Mouse (Mus musculus) A20 (cell line): ENCODE data around the gene Gm19402.
A peak's percentile ranks its signal among the peaks of the same experiment; 100 is the strongest.
"Not testable (repeated sequence)": the region's sequence is repeated elsewhere in the genome, so short reads cannot be mapped to it uniquely, and the experiment has no call there.

ENCODE experiments used
- DNase-seq: peaks from one replicate; pipeline ENCODE4 v3.0.0-alpha.2; 2011; ENCODE audit warnings: low read depth, low spot score

Gene Gm19402

GRCm38 (mm10) chr10:77690356-77690807 is at the start of gene Gm19402:
Gene Gm19402 (minus strand): TSS chr10:77690757.
- not testable (repeated sequence) for DNase-seq

- no peak for DNase-seq
Measured at GRCm38 (mm10) chr10:77738929-77739328, 48.4 kb upstream of the Gm19402 start.

- no peak for DNase-seq
Measured at GRCm38 (mm10) chr10:77735928-77736327, 45.4 kb upstream of the Gm19402 start.

- DNase-seq, result peak; percentile 59
Measured at GRCm38 (mm10) chr10:77729241-77729640, 38.7 kb upstream of the Gm19402 start.

- peak; percentile 49 for DNase-seq
Measured at GRCm38 (mm10) chr10:77728280-77728679, 37.7 kb upstream of the Gm19402 start.

GRCm38 (mm10) chr10:77726186-77726585 is 35.6 kb upstream of the Gm19402 start, which contains the start of gene Gm10100:
Gene Gm10100 (plus strand): TSS chr10:77726486.
- no peak for DNase-seq

- peak; percentile 37 for DNase-seq
Measured at GRCm38 (mm10) chr10:77724855-77725254, 34.3 kb upstream of the Gm19402 start.

GRCm38 (mm10) chr10:77720299-77720698 is 29.7 kb upstream of the Gm19402 start, which contains the start of gene Krtap12-1:
Gene Krtap12-1 (plus strand): TSS chr10:77720599.
- DNase-seq, result not testable (repeated sequence)

- DNase-seq, result no peak
Measured at GRCm38 (mm10) chr10:77715507-77715906, 24.9 kb upstream of the Gm19402 start, which contains the start of gene Gm10142. Gene Gm10142 (plus strand): TSS chr10:77715807.

- peak; percentile 31 for DNase-seq
Measured at GRCm38 (mm10) chr10:77713734-77714133, 23.2 kb upstream of the Gm19402 start.

GRCm38 (mm10) chr10:77711157-77711556 is 20.6 kb upstream of the Gm19402 start, which contains the start of gene Gm10024:
Gene Gm10024 (plus strand): TSS chr10:77711457.
- not testable (repeated sequence) for DNase-seq

GRCm38 (mm10) chr10:77709831-77710230 is 19.3 kb upstream of the Gm19402 start:
- no peak for DNase-seq

GRCm38 (mm10) chr10:77706326-77706725 is 15.8 kb upstream of the Gm19402 start, which contains the start of gene Gm10272:
Gene Gm10272 (plus strand): TSS chr10:77706626.
- no peak for DNase-seq

- no peak for DNase-seq
Measured at GRCm38 (mm10) chr10:77697133-77697532, 6.6 kb upstream of the Gm19402 start, which contains the start of gene Gm9508. Gene Gm9508 (minus strand): TSS chr10:77697233.

GRCm38 (mm10) chr10:77687021-77687420 is 3.5 kb downstream of the Gm19402 start:
- DNase-seq, result no peak

GRCm38 (mm10) chr10:77685895-77686664 is 4.5 kb downstream of the Gm19402 start, which contains the start of gene Tspear:
Gene Tspear (plus strand): TSS chr10:77686569.
- DNase-seq, result no peak

- DNase-seq, result no peak
Measured at GRCm38 (mm10) chr10:77684181-77684580, 6.4 kb downstream of the Gm19402 start.

- no peak for DNase-seq
Measured at GRCm38 (mm10) chr10:77682994-77683393, 7.6 kb downstream of the Gm19402 start.

GRCm38 (mm10) chr10:77677562-77677961 is 13.0 kb downstream of the Gm19402 start:
- peak; percentile 80 for DNase-seq

GRCm38 (mm10) chr10:77673765-77674164 is 16.8 kb downstream of the Gm19402 start:
- peak; percentile 89 for DNase-seq

- no peak for DNase-seq
Measured at GRCm38 (mm10) chr10:77671519-77671918, 19.0 kb downstream of the Gm19402 start.

GRCm38 (mm10) chr10:77670710-77671109 is 19.8 kb downstream of the Gm19402 start:
- DNase-seq, result peak; percentile 59

- no peak for DNase-seq
Measured at GRCm38 (mm10) chr10:77667402-77667801, 23.2 kb downstream of the Gm19402 start.
